Mouse (Mus musculus): ENCODE results near the gene Rara. TPM values are rescaled to one million over a fixed set of nuclear protein-coding genes. Genes with fewer than 3 reads are reported as not detected.
"Not testable (repeated sequence)": the region's sequence is repeated elsewhere in the genome, so short reads cannot be mapped to it uniquely, and the experiment has no call there.

Rara gene
- polyA plus RNA-seq, 1 experiment: 18.0 TPM

DNA sequence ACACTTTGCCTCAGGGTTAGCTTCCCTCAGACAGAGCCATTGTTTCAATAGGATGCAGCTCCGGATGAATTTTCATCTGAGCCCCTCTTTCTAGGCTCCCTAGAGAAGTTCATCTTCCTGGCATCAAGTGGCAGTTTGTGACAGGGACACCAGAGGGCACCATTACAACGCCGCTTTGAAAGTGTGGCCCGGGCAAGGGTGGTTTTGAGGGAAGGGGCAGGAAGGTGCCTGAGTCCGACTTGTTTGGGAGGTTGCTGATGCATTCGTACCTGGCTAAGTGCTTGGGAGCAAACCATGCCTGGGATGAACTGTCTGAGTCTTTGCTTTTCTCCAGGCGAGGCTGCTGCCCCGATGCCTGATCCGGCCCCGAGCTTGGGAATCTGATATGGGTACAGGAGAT, 5.3 kb upstream of the Rara start:
- TF ChIP-seq CTCF (conservative IDR thresholded peaks at IDR 0.05; ENCODE audit: insufficient read depth, insufficient read length, low read depth, low read length): peak; percentile 74
- not testable (repeated sequence) for H3K4me3 ChIP-seq (ENCODE audit: insufficient read depth, low read depth, low read length); H3K27me3 ChIP-seq (replicated peaks; ENCODE audit: control insufficient read depth, insufficient read depth, low read length); H3K27ac ChIP-seq (ENCODE audit: insufficient read depth, low read depth, low read length); H3K36me3 ChIP-seq (ENCODE audit: control insufficient read depth, insufficient read depth, low read length)
- peaks cover 14% of the 10 kb centered on the region for H3K4me1 ChIP-seq (ENCODE audit: control insufficient read depth, insufficient read depth, low read length)
- DNase-seq: peak; percentile 66
- 38% methylated on average over 10 of the region's 10 CpGs for WGBS

DNA sequence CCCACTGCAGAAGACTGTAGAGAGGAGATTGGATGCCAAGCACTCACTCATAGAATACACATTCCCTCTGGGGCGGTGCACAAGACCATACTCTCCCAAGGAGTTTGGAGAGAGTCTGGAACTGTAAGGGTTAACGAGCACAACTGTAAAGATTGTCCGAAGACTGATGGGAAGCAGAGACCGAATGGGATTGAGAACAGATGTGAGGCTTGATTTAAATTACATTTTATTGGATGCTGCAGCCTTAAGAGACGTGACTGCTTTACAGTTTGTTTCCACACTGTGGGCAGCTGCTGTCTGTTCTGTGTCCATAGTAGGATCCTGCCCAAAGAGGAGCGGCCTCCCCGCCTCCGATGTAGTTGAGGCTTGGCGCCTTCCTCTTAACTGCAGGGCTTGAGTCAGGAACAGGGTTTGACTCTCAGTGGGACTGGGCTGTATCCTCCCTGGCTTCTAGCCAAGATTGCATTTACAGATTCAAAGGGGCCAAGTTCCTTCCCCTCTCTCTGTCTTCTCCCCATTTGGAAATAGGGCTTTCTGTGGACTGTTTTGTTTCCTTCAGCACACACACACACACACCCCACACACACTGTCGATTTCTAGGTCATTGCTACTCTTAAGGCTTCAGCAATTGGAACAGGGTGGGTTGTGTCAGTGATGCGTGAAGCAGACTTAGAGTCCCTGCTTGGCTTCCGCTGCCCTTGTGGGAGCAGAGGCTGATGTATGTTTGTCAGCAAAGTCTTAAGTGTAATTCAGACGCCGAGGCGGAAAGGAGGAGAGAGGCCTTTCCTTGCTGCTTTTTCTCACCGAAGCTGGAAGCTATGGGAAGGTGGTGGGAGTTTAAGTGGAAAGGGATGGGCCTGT, 4.5 kb upstream of the Rara start:
- H3K27me3 ChIP-seq (replicated peaks; ENCODE audit: control insufficient read depth, insufficient read depth, low read length); H3K36me3 ChIP-seq (ENCODE audit: control insufficient read depth, insufficient read depth, low read length); DNase-seq; H3K27ac ChIP-seq (ENCODE audit: insufficient read depth, low read depth, low read length); H3K4me3 ChIP-seq (ENCODE audit: insufficient read depth, low read depth, low read length): not testable (repeated sequence)
- H3K4me1 ChIP-seq (ENCODE audit: control insufficient read depth, insufficient read depth, low read length): peaks cover 18% of the 10 kb centered on the region
- 46% methylated on average over 16 of the region's 16 CpGs for WGBS

DNA sequence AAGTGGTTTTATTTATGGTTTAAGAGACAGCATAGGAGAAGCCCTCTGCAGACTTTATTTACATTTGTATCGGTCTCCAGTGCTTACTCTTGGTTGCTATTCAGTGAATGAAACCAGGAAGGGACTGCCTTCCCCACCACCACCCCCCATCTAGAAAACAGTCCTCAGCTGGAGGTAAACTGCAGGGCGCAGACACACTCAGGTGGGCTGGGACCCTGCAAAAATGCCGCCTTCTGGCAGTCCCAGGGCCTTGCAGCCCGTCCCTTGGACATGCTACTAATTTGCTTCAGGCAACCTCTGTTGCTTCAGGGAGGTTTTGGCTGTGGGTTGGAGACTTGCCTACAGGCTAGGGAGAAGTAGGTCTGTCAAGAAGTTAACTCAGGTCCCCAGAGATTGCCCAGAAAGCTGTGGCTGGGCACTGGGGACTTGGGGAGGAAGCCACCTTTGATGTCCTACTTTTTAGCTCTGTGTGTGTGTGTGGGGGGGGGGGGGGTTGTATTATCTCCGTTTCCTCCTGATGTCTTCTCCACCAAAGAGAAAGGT, 2.9 kb upstream of the Rara start:
- Histone ChIP-seq H3K4me3 (ENCODE audit: insufficient read depth, low read depth, low read length) (no peak overlapping the region), H3K27ac (ENCODE audit: insufficient read depth, low read depth, low read length) (no peak overlapping the region), H3K27me3 (replicated peaks; ENCODE audit: control insufficient read depth, insufficient read depth, low read length) (no peaks in the 10 kb centered on the region), H3K4me1 (ENCODE audit: control insufficient read depth, insufficient read depth, low read length) (peaks cover 34% of the 10 kb centered on the region), H3K36me3 (ENCODE audit: control insufficient read depth, insufficient read depth, low read length) (no peaks in the 10 kb centered on the region)
- TF ChIP-seq CTCF (conservative IDR thresholded peaks at IDR 0.05; ENCODE audit: insufficient read depth, insufficient read length, low read depth, low read length) (no peak), POLR2A (IDR thresholded peaks at IDR 0.05; ENCODE audit: low read depth, low read length) (no peak)
- no peak for DNase-seq
- WGBS: 71% methylated on average over 5 of the region's 5 CpGs

DNA sequence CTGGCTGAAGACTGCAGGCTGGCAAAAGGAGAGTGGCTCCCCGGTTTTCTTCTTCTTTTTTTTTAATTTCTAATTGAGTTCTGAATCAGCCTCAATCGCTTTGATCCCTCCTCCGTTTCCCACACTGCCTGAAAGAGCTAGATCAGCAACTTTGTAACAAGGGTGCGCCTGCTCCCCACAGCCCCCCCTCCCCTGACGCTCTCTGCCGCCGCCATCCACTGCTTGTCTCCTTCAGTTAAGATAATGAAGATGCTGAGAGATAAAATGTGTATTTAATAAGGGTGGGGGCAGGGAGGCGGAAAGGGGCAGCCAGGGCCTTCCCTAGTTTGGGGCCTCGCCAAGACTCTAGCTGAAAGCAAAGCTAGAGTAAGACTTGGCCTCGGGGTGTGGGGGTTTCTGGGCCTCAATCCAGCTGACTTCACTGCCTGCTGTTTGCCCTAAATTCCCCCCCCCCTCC, 2.3 kb upstream of the Rara start:
- H3K4me1 ChIP-seq (ENCODE audit: control insufficient read depth, insufficient read depth, low read length): peaks cover 34% of the 10 kb centered on the region
- H3K4me3 ChIP-seq (ENCODE audit: insufficient read depth, low read depth, low read length): no peak overlapping the region
- no peaks in the 10 kb centered on the region for H3K27me3 ChIP-seq (replicated peaks; ENCODE audit: control insufficient read depth, insufficient read depth, low read length)
- no peak overlapping the region for H3K27ac ChIP-seq (ENCODE audit: insufficient read depth, low read depth, low read length)
- peak; percentile 52 for DNase-seq
- TF ChIP-seq CTCF (conservative IDR thresholded peaks at IDR 0.05; ENCODE audit: insufficient read depth, insufficient read length, low read depth, low read length) (no peak), POLR2A (IDR thresholded peaks at IDR 0.05; ENCODE audit: low read depth, low read length) (no peak)
- 23% methylated on average over 10 of the region's 10 CpGs for WGBS
- no peaks in the 10 kb centered on the region for H3K36me3 ChIP-seq (ENCODE audit: control insufficient read depth, insufficient read depth, low read length)

DNA sequence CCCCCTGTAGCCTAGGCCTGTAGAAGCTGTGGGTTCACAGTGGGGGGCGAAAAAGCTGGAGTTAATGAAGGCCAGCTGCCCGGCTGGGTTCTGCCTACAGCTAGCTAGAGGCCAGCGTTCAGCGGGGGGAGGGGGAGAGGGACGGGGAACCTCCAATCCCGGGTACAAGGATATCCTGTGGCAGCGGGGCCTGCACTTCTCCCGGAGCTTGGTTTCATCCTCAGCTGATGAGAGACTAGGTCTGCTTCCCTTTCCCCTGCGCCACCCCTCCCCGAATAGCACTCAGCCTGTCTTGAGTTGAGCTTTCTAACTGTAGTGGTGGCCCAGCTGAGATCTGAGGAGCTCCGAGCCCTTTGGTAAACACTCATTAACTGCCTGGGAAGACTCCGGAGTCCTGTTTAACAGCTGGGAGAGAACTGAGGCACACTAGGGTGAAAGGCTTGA, 1.7 kb upstream of the Rara start:
- DNase-seq: no peak
- WGBS: 26% methylated on average over 12 of the region's 12 CpGs
- peaks cover 34% of the 10 kb centered on the region for H3K4me1 ChIP-seq (ENCODE audit: control insufficient read depth, insufficient read depth, low read length)
- H3K4me3 ChIP-seq (ENCODE audit: insufficient read depth, low read depth, low read length): no peak overlapping the region
- H3K27ac ChIP-seq (ENCODE audit: insufficient read depth, low read depth, low read length): no peak overlapping the region
- no peaks in the 10 kb centered on the region for H3K27me3 ChIP-seq (replicated peaks; ENCODE audit: control insufficient read depth, insufficient read depth, low read length)
- TF ChIP-seq CTCF (conservative IDR thresholded peaks at IDR 0.05; ENCODE audit: insufficient read depth, insufficient read length, low read depth, low read length): no peak
- TF ChIP-seq POLR2A (IDR thresholded peaks at IDR 0.05; ENCODE audit: low read depth, low read length): no peak
- H3K36me3 ChIP-seq (ENCODE audit: control insufficient read depth, insufficient read depth, low read length): no peaks in the 10 kb centered on the region

DNA sequence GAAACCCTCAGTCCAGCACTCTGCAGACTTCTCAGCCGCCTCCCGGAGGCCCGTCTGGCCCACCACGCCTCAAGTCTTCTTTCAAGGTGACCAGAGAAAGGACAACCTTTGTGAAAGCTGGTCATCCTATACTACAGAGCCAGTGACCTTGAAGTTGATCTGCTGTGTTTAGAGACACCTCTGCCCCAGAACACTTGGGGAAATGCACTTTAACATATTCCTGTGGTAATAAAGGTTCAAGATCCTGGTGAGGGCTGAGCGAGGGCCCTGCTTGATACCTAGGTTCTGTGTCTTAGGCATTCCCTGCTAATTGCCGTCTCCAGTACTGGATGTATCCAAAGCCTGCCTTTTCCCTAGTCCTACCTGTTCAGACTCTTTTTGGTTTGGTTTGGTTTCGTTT, 1.1 kb upstream of the Rara start:
- peaks cover 34% of the 10 kb centered on the region for H3K4me1 ChIP-seq (ENCODE audit: control insufficient read depth, insufficient read depth, low read length)
- H3K36me3 ChIP-seq (ENCODE audit: control insufficient read depth, insufficient read depth, low read length): no peaks in the 10 kb centered on the region
- 89% methylated on average over 7 of the region's 7 CpGs for WGBS
- no peak overlapping the region for H3K27ac ChIP-seq (ENCODE audit: insufficient read depth, low read depth, low read length)
- DNase-seq: no peak
- TF ChIP-seq CTCF (conservative IDR thresholded peaks at IDR 0.05; ENCODE audit: insufficient read depth, insufficient read length, low read depth, low read length) (no peak), POLR2A (IDR thresholded peaks at IDR 0.05; ENCODE audit: low read depth, low read length) (no peak)
- H3K4me3 ChIP-seq (ENCODE audit: insufficient read depth, low read depth, low read length): no peak overlapping the region
- no peaks in the 10 kb centered on the region for H3K27me3 ChIP-seq (replicated peaks; ENCODE audit: control insufficient read depth, insufficient read depth, low read length)

DNA sequence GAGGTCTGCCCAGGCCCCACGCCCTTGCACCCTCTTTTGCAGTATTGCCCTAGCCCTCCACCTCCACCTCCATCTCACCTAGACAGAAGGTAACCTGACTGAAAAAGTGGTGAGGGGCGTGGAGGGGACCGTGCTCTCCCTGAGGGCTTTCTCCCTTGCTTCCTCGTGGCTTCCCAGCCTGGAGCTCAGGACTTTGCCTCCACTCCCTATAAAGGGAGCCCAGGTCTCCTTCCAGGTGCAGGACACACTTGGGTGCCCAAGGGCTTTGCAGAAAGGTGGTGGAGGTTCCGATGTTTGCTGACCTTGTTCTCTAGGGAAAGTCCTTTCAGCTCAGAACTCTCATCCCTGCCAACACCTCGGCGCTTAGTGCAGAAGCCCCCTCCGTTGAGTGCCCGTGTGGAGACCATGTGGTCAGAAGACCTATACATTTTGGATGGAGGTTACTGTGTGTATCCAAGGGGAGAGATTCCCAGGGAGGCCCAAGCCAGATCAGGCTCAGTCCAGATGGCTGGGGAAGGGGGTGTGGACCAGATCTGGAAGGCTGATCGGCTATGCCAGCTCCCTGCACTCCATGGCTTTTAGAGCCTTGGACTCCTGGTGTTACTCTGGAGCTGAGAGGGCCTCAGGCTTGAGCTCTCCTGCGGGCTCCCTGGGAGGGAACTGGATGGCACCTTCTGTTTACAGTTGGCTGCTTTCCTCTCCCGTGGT, 722 bp downstream of the Rara start:
- H3K27me3 ChIP-seq (replicated peaks; ENCODE audit: control insufficient read depth, insufficient read depth, low read length): no peaks in the 10 kb centered on the region
- peak overlapping the region; percentile 1; the same call in 1 of the 2 replicates for H3K27ac ChIP-seq (ENCODE audit: insufficient read depth, low read depth, low read length)
- no peaks in the 10 kb centered on the region for H3K36me3 ChIP-seq (ENCODE audit: control insufficient read depth, insufficient read depth, low read length)
- TF ChIP-seq POLR2A (IDR thresholded peaks at IDR 0.05; ENCODE audit: low read depth, low read length) (no peak), CTCF (conservative IDR thresholded peaks at IDR 0.05; ENCODE audit: insufficient read depth, insufficient read length, low read depth, low read length) (no peak)
- peaks cover 38% of the 10 kb centered on the region for H3K4me1 ChIP-seq (ENCODE audit: control insufficient read depth, insufficient read depth, low read length)
- no peak overlapping the region for H3K4me3 ChIP-seq (ENCODE audit: insufficient read depth, low read depth, low read length)
- 28% methylated on average over 12 of the region's 12 CpGs for WGBS
- DNase-seq: peak; percentile 72

All from kidney, adult 2 months (tissue).